Mouse (Mus musculus) olfactory bulb, adult 2 months (tissue): Measurements from ENCODE around the gene Tbcc.

Experiments
- CTCF ChIP-seq: fragments of 200-500 bp; IDR thresholded peaks from 2 replicates; pipeline ENCODE4 v1.5.1; 2012; ENCODE audit warnings: low read depth, mild to moderate bottlenecking, low read length, moderate library complexity; ENCODE audit not compliant: insufficient read depth
- POLR2A ChIP-seq: fragments of 200-500 bp; IDR thresholded peaks from 2 replicates; pipeline ENCODE4 v1.6.1; 2012; ENCODE audit warnings: mild to moderate bottlenecking, low read depth, low read length, moderate library complexity; ENCODE audit not compliant: insufficient read depth

GRCm38 (mm10) chr17:46915129-46915528 lies 24.6 kb downstream of the Tbcc start:
- TF ChIP-seq POLR2A (no peak), CTCF (no peak)
